Mouse (Mus musculus): Measurements from ENCODE around the gene Nmb. TPM values are rescaled to one million over a fixed set of nuclear protein-coding genes. Genes with fewer than 3 reads are reported as not detected.
"Not testable (repeated sequence)": the region's sequence is repeated elsewhere in the genome, so short reads cannot be mapped to it uniquely, and the experiment has no call there.

Nmb gene
- total RNA-seq (2021): 1 to 10 TPM; 5.9 to 8.8 TPM

DNA sequence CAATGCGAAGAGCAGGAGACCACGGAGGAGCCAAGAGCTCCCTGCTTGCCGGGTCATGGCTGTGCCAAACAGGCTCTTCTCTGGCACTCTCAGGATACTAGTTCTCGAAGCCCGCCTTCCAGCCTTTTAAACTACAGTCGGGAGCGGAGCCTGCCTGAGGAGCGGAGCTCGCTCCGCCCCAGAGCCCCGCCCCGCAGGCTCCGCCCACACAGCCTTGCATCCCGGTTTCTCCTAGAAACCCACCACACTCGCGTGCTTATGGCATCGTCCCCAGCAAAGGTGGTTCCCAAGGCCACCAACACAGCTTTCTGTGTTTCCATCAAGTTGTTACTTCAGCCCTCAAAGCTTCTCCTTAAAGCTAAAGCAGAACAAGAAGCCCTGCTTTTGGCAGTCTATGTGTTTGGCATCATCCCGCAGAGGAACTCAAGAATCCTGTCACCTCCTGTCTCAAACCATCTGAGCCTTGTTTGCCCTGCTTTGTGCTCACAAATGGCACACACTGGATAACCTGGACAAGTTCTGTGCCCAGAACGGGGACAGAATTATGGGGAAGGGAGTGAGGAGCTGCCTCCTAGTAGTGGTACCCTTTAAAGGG lies at the start of gene Nmb:
TSS of gene Nmb (minus strand) at position 156 of the 595 bp plus-strand sequence.
- peak; percentile 76 to 77 for DNase-seq
- intact Hi-C loops (cut with DNase I): loop anchor here (2.0 to 5.0 kb wide), 3 partner anchors 42 to 247 kb away; partner anchors contain the start of gene Sec11a

DNA sequence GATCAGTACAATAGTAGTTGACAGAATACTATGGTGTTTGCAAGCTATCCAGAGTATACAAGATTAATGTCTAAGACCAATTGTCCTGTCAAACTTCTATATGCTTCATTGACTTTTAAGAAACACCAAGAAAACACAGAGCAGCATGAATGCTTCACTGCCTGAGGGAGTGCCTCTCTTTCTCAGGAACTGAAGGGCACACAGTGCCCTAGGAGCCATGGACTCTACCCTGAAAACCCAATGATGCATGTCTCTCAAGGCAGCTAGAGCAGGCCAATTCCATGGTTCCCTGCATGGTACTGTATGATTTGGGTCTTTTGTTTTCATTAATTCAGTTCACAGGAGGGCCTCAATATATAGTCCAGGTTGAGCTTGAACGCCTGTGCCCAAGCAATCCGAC lies 49.4 kb upstream of the Nmb start:
- DNase-seq: no peak
- intact Hi-C loops (cut with DNase I): no loop called here

DNA sequence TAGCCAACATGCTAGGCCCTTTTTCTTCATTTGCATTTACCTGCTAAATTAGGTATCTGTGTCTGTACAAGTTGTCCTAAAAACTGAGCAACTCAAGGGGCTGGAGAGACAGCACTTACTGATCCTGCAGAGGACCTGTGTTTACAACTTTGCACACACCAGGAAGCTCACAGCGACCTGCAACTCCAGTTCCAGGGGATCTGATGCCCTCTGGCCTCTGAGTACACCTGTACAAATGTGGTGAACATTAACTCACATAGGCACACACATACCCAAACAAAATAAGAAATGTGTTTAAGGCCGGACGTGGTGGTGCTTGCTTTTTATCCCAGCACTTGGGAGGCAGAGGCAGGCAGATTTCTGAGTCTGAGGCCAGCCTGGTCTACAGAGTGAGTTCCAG lies 47.3 kb upstream of the Nmb start:
- intact Hi-C loops (cut with DNase I): no loop called here

DNA sequence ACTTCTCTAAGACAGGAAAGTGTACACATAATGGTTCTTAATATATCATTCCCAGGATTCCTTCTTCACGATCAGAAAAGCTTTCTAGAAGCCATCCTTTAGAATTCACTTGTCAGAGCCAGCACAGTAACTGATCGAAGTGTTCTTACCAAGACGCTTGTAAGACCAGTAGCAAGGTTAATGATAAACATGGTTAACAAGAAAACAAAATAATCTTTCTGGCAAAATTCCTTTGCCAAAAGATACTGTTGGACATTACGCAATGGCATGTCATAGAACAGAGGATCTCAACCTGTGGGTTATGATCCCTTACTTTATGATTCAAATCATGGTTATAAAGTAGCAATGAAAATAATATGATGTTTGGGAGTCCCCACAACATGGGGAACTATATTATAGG lies 46.6 kb upstream of the Nmb start:
- no peak for DNase-seq
- intact Hi-C loops (cut with DNase I): no loop called here

More for the DNA sequence above, 47.3 kb upstream of the Nmb start:
- DNase-seq: no peak

DNA sequence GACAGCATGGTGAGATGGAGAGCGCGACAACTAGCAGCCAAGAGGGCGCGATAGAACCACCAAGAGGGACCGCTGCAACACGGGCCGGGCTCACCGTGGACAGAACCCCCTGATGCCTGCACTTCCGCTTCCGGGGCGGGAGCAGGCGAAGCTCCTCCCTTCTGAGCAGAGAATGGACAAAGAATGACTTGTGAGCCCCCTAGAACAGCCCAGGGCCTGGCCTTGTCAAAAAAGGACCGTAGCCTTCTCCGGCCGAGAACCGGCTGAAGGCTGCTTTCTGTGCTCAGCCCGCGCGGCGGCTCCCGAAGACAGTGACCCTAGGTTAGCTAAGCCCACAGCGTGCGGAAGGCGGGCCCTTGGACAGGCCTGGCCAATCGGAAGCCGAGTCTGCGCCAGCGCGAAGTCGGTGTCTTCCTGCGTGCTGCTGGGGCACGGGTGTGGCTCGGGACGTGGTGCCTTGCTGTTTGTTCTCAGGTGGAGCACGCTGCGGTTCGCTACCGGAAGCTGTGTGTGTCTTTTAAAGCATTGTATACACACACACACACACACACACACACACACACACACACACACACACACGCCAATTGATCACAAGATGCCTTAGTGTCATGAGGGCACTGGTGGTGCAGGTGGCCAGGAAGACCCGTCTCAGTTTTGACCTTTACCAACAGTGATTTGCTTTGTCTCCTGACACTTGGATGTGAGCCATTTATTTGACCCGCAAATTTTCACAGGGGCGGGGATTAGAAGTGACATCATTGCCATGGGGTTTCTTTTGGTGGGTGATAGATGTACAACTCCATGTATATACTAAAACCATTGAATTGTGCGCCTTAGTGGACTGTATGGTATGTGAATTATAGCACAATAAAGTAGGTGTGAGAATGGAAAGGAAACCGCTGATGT lies 42.8 kb upstream of the Nmb start, which contains the start of gene Sec11a:
TSS of gene Sec11a (minus strand) at position 336 of the 906 bp plus-strand sequence.
- peak; percentile 94 to 97 for DNase-seq
- intact Hi-C loops (cut with DNase I): loop anchor here (2.0 kb wide), 2 partner anchors 43 to 45 kb away; partner anchors contain the start of genes Nmb and Zfp592

DNA sequence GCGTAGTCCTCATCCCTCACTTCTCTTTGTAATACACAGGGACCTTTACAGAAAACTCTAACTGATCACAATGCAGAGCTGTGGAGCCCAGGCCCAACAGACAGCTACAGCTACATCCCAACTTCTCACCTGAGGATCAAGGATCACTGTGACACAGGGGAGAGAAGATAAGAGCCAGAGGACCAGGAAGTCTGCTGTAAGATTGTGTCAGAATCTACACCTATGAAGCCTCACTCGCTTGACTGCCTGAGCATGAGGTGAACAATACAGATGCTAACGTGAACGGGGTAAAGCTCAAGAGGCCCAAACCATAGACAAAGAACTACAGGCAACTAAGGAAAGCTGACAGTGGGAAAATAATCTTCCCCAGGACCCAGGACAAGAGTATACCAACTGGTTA lies 34.9 kb upstream of the Nmb start:
- intact Hi-C loops (cut with DNase I): no loop called here
- DNase-seq: no peak

DNA sequence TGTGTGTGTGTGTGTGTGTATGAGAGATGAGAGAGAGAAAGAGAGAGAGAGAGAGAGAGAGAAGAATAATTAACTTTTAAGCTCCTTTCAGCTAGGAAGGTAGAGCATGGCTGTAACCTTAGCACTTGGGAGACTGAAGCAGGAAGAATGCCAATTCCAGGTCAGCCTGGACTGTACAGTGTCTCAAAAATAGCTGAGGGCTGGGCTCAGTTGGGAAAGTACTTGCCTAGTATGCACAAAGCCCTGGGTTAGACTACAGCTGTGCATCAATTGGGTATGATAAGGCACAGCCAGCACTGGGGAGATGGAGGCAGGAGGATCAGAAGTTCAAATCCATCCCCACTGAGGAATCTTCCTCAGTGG lies 32.4 kb upstream of the Nmb start:
- intact Hi-C loops (cut with DNase I); DNase-seq: not testable (repeated sequence)

DNA sequence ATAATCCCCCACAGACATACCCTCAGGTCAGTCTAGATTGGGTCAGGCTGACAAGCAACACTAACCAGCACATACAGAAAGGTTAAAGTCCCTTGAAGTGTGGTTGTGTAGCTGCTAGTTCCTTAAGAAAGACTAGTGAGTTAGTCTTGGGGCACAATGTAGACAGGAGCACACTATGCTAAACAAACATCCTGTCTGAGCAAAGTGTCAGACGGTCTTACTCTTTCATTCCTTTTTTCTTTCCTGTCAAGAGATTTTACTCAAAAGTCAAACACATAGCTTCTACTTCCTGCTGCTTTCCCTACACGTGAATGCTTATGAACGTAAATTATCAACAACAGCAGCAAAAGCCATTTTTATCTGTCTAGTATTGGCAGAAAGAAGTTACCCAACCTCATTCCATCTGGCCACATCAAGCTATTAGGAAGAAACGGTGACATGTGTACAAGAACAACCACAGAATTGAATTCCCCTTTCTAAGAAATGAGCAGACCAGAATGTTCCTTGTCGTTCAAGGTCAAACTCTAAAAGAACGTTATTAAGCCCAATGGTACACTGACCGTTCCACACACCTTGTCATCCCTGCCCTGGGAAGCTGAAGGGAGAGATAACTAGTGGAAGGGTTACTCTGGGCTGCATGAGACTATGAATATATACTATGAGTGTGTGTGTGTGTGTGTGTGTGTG lies 31.9 kb upstream of the Nmb start:
- intact Hi-C loops (cut with DNase I); DNase-seq: not testable (repeated sequence)

DNA sequence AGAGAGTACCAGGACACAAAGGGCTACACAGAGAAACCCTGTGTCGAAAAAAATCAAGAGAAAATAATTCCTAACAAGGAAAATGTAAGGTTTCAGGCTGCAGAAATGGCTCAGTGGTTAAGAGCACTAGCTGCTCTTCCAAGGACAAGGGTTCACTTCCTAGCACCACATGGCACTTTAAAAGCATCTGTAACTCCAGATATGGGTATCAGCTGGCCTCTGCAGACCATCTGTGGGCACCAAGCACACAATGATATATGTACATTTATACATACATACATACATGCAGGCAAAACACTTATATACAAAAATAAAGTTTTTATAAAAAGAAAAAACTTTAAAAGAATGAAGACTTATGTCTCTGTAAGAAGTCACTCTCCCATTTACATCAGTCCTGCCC lies 31.0 kb upstream of the Nmb start:
- intact Hi-C loops (cut with DNase I): no loop called here
- no peak for DNase-seq

DNA sequence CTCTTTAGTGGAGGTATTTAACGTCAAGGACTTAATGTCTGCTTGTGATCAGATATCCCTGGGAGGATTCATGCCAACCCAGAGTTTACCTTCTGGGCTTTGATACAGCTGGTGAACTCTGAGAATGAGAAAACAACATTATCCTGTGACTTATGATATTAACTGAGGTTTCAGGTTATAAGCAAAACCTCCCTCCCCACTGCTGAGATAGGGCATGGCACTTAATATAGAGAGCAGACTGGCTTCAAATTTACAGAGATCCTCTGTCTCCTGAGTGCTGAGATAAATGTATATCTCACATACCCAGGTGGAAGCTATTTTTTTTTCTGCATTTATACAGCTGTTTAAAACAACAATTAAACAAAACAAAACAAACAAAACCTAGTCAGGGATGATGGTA lies 27.9 kb upstream of the Nmb start:
- DNase-seq: no peak
- intact Hi-C loops (cut with DNase I): no loop called here

DNA sequence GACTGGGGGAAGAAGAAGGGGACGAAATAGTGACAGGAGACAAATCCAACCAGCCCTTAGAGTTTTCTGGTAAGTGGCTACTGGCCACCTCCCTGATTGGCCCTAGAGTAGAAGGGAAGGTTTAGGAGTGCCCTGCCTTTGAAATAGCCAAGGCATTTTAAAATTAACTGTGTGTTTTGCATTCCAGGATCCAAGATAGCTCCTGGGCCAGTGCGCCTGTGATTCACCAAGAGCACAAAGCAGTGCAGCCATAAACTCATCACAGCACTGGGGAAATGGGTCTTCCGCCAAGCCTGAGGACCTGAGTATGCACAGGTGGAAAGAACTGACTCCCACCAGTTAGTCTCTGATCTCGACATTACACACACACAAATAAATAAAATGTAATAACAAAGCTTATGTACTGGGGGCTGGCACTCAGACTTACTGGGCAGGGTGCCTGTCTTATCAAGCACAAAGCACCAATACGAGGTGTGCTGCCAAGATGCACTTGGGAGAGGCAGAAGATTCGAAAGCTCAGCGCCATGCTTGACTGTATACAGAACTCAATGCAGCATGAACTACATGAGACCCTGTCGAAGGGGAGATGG lies 26.8 kb upstream of the Nmb start:
- peak; percentile 37 to 59 for DNase-seq
- intact Hi-C loops (cut with DNase I): no loop called here

DNA sequence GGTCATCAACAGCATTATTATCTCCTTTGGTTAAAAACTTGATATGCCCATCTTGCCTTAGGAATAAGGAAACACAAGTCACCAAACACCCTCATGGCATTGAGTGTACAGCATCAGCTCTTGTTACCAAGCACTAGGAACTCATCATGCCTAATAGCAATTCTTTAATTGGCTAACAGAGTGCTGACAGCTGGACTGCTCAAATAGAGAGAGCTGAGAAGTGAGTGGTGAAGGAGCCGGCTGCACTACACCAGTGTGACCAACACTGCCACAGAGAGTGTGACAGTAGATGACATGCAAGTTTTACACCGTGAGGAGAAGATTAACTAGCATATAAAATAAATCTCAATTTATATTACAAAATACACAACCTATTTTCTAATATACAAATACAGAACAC lies 18.3 kb upstream of the Nmb start:
- intact Hi-C loops (cut with DNase I): no loop called here
- no peak for DNase-seq

DNA sequence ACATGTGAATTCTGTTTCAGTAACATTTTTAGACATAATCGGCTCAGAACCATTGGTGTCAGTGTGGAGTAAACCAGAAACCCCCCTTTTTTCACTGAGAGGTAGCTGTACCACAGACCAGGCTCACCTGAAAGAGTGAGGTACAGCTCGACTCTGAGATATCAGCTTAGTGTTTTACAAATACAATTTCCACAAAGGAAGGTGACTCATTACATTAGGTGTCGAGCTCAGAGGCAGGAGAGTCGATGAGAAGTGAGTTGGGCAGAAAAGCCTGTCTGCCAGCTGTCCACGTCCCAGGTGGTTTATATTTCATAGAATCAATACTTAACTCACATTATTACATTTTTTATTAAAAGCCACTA lies 14.8 kb upstream of the Nmb start:
- intact Hi-C loops (cut with DNase I): no loop called here
- no peak for DNase-seq

DNA sequence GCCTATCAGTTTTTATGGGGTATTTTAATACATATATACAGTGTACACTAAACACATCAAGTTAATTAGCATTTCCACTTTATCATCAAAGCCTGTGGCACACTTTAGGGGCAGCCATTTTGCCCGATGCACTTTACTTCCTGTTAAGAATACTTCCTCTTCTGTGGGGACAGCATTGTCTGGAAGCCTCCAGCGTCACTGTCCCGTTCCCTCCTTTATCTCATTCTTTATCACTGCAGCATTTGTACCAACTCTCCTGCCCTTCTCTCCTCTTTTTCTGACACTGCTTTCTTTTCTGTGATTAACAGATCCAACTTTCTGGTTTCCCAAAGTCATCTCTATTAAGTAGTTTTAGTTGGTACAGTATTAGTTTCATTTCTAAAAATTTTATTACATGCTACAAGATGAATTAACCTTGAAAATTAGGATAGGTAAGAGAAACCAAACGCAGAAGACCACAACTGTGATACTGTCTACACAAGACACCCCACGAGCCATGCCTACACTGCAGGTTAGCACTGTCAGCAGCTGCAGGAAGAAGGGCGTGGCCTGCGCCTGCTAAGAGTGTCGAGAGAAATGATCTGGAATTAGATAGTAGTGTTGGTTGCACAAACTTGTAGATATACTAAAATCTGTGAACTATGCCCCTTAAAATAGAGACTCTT lies 14.2 kb upstream of the Nmb start:
- DNase-seq: no peak
- intact Hi-C loops (cut with DNase I): no loop called here

DNA sequence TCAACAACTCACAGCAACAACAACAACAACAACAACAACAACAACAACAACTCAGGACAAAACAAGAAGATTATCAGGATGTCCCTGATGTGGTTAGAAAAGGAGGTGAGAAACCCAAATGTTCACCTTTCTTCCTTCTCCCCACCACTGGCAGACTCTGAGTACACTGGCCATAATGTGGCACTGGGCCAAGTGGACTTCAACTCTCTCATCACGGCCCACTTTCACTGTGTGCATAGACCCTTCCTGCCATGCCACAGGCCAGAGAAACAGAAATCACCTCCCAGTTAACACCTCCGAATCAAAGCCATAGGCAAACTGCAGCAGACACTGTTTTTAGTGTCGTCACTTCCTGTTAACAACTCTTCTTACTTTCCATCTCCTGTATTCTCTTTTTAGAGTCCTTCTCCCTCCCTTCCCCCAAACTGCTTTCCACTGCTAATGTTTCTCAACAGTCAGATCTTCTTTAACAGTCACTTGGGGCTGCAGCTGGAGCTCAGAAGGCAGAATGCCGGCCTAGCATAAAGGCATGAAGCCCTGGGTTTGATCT lies 13.1 kb upstream of the Nmb start:
- intact Hi-C loops (cut with DNase I): no loop called here
- no peak for DNase-seq

DNA sequence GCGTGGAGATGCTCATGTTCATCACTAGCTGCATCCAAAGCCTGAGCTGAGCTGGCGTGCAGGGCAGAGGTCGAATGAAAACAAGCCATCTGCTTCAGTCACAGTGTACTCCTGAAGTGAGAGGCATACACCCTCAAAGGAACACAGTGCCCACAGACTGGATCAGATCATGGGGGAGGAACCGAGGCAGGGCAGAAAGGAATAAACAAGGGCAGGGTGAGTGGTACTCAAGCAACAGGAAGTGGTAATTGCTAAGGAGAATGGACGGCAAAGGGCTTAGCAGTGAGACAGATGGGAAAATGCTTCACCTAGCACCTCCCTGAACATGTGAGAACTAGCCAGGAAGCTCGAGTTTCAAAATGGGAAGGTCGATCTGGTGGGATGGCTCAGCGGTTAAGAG lies 7.6 kb upstream of the Nmb start:
- no peak for DNase-seq
- intact Hi-C loops (cut with DNase I): no loop called here

DNA sequence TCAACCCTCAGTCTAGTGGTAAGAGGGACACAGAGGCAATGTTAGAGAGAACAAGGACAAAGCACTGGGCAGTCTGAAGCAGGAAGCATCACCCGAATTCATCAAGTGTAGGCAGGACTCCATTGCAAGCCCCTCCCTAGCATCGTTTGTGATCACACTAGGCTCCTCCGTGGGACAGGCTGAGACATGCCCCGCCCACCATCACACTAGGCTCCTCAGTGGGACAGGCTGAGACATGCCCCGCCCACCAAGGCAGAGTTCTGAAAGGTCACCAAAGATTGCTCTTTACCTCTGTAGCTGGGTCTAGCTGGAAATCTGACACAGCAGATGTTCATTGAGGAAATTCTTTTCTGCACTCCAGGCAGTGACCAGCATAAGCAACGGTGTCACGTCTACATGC lies 6.2 kb upstream of the Nmb start:
- intact Hi-C loops (cut with DNase I): no loop called here
- no peak for DNase-seq

DNA sequence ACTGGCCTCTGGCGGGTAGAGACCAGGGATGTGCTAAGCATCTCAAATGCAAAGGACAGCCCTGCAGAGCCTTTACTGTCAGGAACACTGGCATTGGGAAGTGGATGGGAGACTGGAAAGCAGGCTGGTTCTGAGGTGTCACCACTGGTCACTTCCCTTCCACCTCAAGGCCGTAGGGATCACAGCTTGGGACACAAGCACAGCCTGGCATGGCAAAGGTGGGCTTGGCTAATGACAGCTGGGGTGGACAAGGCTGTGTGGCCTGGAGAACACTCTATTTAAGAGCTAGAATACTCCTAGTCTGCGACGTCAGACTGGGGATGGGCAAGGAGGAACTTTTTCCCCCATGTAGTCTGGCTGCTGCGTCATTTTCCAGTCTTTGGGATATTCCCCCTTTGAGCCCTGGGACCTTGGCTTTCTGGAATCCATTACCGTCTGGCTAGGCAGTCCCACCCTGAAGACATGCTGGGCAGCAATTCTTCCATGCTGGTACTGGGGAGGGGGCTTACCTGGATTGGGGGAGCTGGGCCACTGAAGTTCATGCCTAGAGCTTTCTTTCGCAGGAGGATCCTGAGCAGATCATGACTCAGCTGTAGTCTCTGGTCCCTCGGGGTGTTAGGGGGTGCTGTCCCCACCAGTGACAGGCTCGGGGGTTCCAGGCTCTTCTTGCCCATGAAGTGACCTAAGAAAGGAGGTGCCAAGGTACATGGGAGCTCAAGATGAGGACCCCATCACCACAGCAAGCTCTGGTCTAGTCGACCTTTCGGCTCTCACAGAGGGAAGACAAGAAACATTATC lies 1.1 kb downstream of the Nmb start:
- no peak for DNase-seq
- intact Hi-C loops (cut with DNase I): loop anchor here (2.0 to 5.0 kb wide), 3 partner anchors 43 to 248 kb away; partner anchors contain the start of gene Sec11a

DNA sequence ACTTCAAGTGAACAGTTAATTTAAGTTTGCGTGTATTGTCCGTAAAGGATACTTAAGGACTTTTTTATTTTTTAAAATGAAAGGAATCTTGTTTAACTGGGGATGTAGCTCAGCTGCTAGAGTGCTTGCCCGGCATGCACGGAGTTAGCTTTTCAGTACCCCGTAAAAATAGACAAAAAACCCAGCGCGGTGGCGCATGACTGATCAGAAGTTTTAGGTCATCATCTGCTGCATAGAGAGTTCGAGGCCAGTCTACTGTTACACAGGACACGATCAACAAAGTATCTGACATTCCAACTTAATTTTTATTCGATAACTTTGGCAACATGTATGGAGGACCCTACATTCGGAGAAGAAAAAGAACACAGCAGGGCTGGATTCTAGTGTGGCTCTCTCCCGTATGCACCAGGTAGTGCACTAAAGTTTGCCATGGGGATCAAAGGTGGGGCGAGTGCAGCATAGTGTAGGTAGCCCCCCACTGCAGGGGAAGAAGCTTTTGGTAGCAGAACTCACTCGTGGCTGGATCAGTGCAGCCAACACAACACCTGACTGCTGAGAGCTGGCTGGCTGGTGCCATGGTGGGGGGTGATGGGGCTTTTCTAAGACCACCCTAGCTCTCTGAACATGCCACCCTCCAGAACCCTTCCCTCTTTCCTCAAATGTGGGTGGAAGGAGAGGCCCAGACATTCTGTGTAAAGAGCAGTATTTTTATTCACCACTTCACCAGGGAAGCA lies 3.2 kb downstream of the Nmb start:
- no peak for DNase-seq
- intact Hi-C loops (cut with DNase I): loop anchor here (2.0 to 5.0 kb wide), 3 partner anchors 91 to 251 kb away; partner anchors contain the start of gene Zfp592
